Mouse (Mus musculus) limb, embryonic 12.5 days (tissue): ENCODE results near the gene Fam81b. TPM values are rescaled to one million over a fixed set of nuclear protein-coding genes. Genes with fewer than 3 reads are reported as not detected.

Experiments
- ATAC-seq: fragments of 200-750 bp; cut with Nextera tagmentation; 2 replicates; pipeline ENCODE4 v1.8.0; 2017; ENCODE audit warnings: low read depth, moderate TSS enrichment; ENCODE audit not compliant: insufficient number of reproducible peaks, insufficient read depth, low FRiP score, low TSS enrichment
- H3K27ac ChIP-seq: fragments of 300-500 bp; sonication (generic); 2 replicates; pipeline ENCODE4 v1.5.1; 2016; ENCODE audit warnings: mild to moderate bottlenecking, moderate library complexity
- H3K27me3 ChIP-seq: fragments of 300-500 bp; sonication (generic); 2 replicates; pipeline ENCODE4 v1.6.1; 2016; ENCODE audit warnings: mild to moderate bottlenecking, moderate library complexity
- H3K36me3 ChIP-seq: fragments of 300-500 bp; sonication (generic); 2 replicates; pipeline ENCODE4 v1.6.1; 2016; ENCODE audit warnings: mild to moderate bottlenecking, moderate library complexity
- H3K4me1 ChIP-seq: fragments of 300-500 bp; sonication (generic); replicated peaks from 2 replicates; pipeline ENCODE4 v1.6.1; 2016
- H3K4me2 ChIP-seq: fragments of 300-500 bp; sonication (generic); 2 replicates; pipeline ENCODE4 v1.6.1; 2016; ENCODE audit warnings: mild to moderate bottlenecking, moderate library complexity
- H3K4me3 ChIP-seq: fragments of 300-500 bp; sonication (generic); replicated peaks from 2 replicates; pipeline ENCODE4 v1.5.1; 2016; ENCODE audit warnings: mild to moderate bottlenecking
- H3K9ac ChIP-seq: fragments of 300-500 bp; sonication (generic); replicated peaks from 2 replicates; pipeline ENCODE4 v1.6.1; 2016; ENCODE audit warnings: mild to moderate bottlenecking, moderate library complexity
- H3K9me3 ChIP-seq: fragments of 300-500 bp; sonication (generic); 2 replicates; pipeline ENCODE4 v1.6.1; 2016; ENCODE audit warnings: mild to moderate bottlenecking, moderate library complexity
- whole genome bisulfite sequencing: fragments of 180-500 bp; shearing (Covaris S2); methylation state at CpG from one replicate; pipeline ENCODE4 v1.1.7; 2016; 5-methylcytosine and 5-hydroxymethylcytosine counted together
- microRNA-seq: library from miRNA; unstranded; fragments of <30 nt; microRNA quantifications from one replicate; pipeline ENCODE4, GENCODE M21; 2017
- polyA plus RNA-seq: library from polyadenylated mRNA; unstranded; fragments of >200 nt; fragmentation: Nextera tagmentation; extraction: Ambion mirVana; gene quantifications from 2 replicates; pipeline ENCODE4 v1.2.1, GENCODE M21; 2016

Gene Fam81b
- polyA plus RNA-seq, 1 experiment from 2014 or later = not detected

DNA sequence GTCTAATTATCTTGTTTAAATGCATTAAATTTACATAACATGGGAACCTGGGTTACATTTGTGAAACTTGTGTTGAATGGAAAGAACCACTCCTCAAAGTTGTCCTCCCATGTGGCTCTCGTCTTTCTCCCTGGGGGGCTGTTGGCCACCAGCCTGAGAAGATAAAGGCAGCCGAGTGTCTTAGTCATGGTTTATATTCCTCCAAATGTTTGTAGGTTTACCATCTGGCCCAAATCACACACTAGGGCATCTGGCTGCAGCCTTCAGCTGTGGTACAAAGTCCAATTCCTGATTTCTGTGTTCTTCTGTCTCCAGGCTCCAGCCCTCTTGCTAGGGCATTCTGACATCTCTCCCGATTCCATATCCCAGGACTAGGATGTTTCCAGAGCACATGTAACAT is 114.6 kb downstream of the Fam81b start:
- Histone ChIP-seq H3K9ac (no peak overlapping the region), H3K27me3 (no peaks in the 10 kb centered on the region), H3K27ac (no peak overlapping the region), H3K36me3 (peaks cover 48% of the 10 kb centered on the region), H3K9me3 (no peaks in the 10 kb centered on the region), H3K4me2 (no peak overlapping the region), H3K4me1 (no peaks in the 10 kb centered on the region), H3K4me3 (no peak overlapping the region)
- ATAC-seq = no peak
- WGBS = 86% methylated on average over 3 of the region's 3 CpGs

DNA sequence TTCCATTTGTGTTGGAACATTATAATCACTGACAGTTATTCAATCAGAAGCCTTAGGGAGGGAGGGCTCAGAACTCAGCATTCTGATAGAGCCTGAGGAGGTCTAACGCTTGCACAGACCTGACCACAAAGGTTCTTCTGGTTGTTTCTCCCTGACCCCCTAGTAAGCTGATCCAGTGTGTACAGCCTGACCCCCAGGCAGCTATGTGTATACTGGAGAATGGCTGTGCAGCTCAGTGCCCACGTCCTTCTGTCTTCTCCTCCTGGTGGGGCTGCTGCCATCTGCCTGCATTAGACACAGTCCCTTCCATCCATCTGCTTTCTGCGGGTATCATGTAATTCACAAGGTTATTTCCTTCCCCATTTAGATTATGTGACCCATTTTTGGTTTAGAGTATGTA is 115.7 kb downstream of the Fam81b start:
- H3K9me3 ChIP-seq = no peaks in the 10 kb centered on the region
- H3K27me3 ChIP-seq = no peaks in the 10 kb centered on the region
- no peak overlapping the region for H3K27ac ChIP-seq
- WGBS = 89% methylated on average over 3 of the region's 3 CpGs
- no peak overlapping the region for H3K4me3 ChIP-seq
- H3K36me3 ChIP-seq = peaks cover 50% of the 10 kb centered on the region
- H3K4me2 ChIP-seq = no peak overlapping the region
- H3K9ac ChIP-seq = no peak overlapping the region
- H3K4me1 ChIP-seq = no peaks in the 10 kb centered on the region
- ATAC-seq = peak; percentile 40; the same call in 1 of the 2 replicates

DNA sequence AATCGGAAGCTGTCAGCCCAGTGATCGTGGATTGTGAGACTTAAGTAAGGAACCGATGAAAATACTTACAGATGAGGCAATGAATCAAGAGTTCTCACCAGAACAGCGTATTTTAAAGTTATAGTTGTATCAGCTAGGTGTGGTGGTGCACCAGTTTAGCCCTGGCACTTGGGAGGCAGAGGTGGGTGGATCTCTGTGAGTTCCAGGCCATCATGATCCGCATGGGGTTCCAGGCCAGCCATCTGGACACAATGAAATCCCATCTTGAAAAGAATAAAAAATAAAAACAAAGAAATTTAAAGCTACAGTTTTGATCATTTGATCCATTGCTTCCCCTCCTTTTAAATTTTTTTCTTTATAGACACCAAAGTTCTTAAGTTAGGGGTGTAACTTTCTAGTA is 117.2 kb downstream of the Fam81b start:
- Histone ChIP-seq H3K9me3 (no peaks in the 10 kb centered on the region), H3K27me3 (no peaks in the 10 kb centered on the region), H3K9ac (no peak overlapping the region), H3K36me3 (peaks cover 54% of the 10 kb centered on the region), H3K4me2 (no peak overlapping the region), H3K27ac (no peak overlapping the region), H3K4me1 (no peaks in the 10 kb centered on the region), H3K4me3 (no peak overlapping the region)
- ATAC-seq = no peak
- 95% methylated on average over 5 of the region's 5 CpGs for WGBS

- Histone ChIP-seq H3K9ac (no peak overlapping the region), H3K9me3 (peaks cover 8% of the 10 kb centered on the region), H3K27ac (no peak overlapping the region), H3K36me3 (peaks cover 56% of the 10 kb centered on the region), H3K4me2 (no peak overlapping the region), H3K4me1 (no peaks in the 10 kb centered on the region), H3K27me3 (no peaks in the 10 kb centered on the region), H3K4me3 (no peak overlapping the region)
- no peak for ATAC-seq
- WGBS = 92% methylated on average over 5 of the region's 5 CpGs
These were observed 126.2 kb downstream of the Fam81b start for GRCm38 (mm10) chr13:76178700-76179099.

DNA sequence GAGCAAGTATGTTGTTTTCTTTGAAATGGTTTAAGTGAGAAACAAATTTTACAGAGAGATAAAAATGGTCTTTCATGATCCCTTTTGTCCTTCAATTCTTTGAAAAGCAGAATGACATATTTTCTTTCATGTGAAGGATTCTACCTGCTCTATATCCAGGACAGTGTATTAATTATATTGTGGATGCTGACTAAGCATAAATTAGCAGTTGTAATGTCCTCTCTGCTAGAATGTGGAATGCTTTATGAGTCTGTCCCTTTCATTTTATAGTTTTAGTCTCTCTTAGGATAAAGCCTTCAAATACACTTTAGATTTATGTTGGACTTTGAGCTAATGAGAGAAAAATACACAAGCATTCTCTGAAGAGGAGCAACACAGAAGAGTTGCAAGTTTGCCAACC is 130.6 kb downstream of the Fam81b start:
- no peak for ATAC-seq
- H3K4me2 ChIP-seq = no peak overlapping the region

DNA sequence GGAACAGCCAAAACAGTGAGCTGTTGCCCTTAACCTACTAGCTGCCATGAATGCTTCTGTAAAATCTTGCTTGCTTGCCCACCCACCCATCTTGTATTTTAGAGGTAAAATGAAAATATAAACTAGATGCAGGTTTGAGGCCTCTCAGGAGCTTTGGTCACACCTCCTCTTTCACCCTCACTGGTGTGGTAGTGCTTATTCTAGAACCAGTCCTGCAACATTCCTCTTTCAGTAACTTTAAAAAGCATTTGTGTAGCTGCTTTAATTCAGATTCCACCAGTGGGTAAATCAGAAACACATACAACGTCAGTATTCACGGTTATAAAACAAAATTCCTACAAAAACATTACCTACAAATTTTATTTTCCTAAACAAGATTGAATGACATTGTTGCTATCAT is 144.3 kb downstream of the Fam81b start:
- no peaks in the 10 kb centered on the region for H3K27me3 ChIP-seq
- ATAC-seq = no peak
- no peak overlapping the region for H3K27ac ChIP-seq
- no peaks in the 10 kb centered on the region for H3K4me1 ChIP-seq
- H3K4me3 ChIP-seq = no peak overlapping the region
- WGBS = 83% methylated on average over 2 of the region's 2 CpGs
- H3K9me3 ChIP-seq = peaks cover 6% of the 10 kb centered on the region; the same call in 1 of the 2 replicates
- H3K36me3 ChIP-seq = peaks cover 74% of the 10 kb centered on the region
- no peak overlapping the region for H3K4me2 ChIP-seq
- no peak overlapping the region for H3K9ac ChIP-seq

More for the DNA sequence above, 130.6 kb downstream of the Fam81b start:
- no peaks in the 10 kb centered on the region for H3K4me1 ChIP-seq
- no peak overlapping the region for H3K9ac ChIP-seq
- peaks cover 48% of the 10 kb centered on the region for H3K36me3 ChIP-seq
- peaks cover 8% of the 10 kb centered on the region for H3K9me3 ChIP-seq
- no peaks in the 10 kb centered on the region for H3K27me3 ChIP-seq
- H3K4me3 ChIP-seq = no peak overlapping the region
- H3K27ac ChIP-seq = no peak overlapping the region

- no peaks in the 10 kb centered on the region for H3K27me3 ChIP-seq
- 95% methylated on average over 1 of the region's 1 CpGs for WGBS
- peaks cover 72% of the 10 kb centered on the region for H3K36me3 ChIP-seq
- no peak overlapping the region for H3K4me3 ChIP-seq
- H3K27ac ChIP-seq = no peak overlapping the region
- H3K4me2 ChIP-seq = no peak overlapping the region
- peaks cover 6% of the 10 kb centered on the region; the same call in 1 of the 2 replicates for H3K9me3 ChIP-seq
- ATAC-seq = no peak
- no peak overlapping the region for H3K9ac ChIP-seq
- H3K4me1 ChIP-seq = no peaks in the 10 kb centered on the region
These were observed 147.4 kb downstream of the Fam81b start for GRCm38 (mm10) chr13:76157508-76157907.

DNA sequence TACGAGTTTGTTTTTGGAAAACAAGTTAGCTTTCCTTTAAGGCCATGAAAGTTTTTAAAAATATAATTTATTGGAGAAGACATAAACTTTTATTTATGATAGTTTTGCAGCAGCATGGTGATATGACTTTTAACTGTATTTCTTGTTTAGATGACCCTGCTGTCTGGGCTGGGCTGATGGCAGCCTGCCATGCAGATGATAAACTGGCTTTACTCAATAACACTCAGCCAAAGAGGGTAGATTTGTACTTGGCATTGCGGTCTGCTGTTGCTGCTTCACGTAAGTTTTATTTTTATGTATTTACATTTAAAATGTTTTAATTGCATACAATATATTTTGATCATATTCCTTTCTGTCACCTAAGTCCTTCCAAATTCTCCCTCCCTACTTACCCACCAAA is 147.8 kb downstream of the Fam81b start:
- no peaks in the 10 kb centered on the region for H3K4me1 ChIP-seq
- H3K9me3 ChIP-seq = peaks cover 3% of the 10 kb centered on the region; the same call in 1 of the 2 replicates
- H3K27ac ChIP-seq = no peak overlapping the region
- H3K36me3 ChIP-seq = peaks cover 70% of the 10 kb centered on the region
- H3K27me3 ChIP-seq = no peaks in the 10 kb centered on the region
- 92% methylated on average over 3 of the region's 3 CpGs for WGBS
- H3K4me3 ChIP-seq = no peak overlapping the region
- no peak overlapping the region for H3K4me2 ChIP-seq
- H3K9ac ChIP-seq = no peak overlapping the region
- no peak for ATAC-seq

Small RNA genes within 50 kb of the gene (microRNA-seq; reads per million reads assigned to microRNA genes)
- gene Gm24025 = not detected

Other genes with a start within 250 kb of the Fam81b start
- 0.21 TPM in 1 of 2 replicates, not detected in the other for gene Gpr150, start 248.1 kb downstream of the Fam81b start, polyA plus RNA-seq
- gene Arsk, start 206.4 kb downstream of the Fam81b start, polyA plus RNA-seq = 7.8 and 9.0 TPM in 2 replicates
- 18.6 and 22.4 TPM in 2 replicates for gene Ttc37, start 206.3 kb downstream of the Fam81b start, polyA plus RNA-seq
- gene Mctp1, start 79.5 kb upstream of the Fam81b start, polyA plus RNA-seq = 0.20 and 0.50 TPM in 2 replicates